Mouse (Mus musculus): ENCODE data around the gene Arvcf. TPM values are rescaled to one million over a fixed set of nuclear protein-coding genes. Genes with fewer than 3 reads are reported as not detected.

The Arvcf gene
- 2.6 TPM in 1 of 2 replicates, not detected in the other for polyA plus RNA-seq (2012; ENCODE audit: insufficient read depth, low replicate concordance)

DNA sequence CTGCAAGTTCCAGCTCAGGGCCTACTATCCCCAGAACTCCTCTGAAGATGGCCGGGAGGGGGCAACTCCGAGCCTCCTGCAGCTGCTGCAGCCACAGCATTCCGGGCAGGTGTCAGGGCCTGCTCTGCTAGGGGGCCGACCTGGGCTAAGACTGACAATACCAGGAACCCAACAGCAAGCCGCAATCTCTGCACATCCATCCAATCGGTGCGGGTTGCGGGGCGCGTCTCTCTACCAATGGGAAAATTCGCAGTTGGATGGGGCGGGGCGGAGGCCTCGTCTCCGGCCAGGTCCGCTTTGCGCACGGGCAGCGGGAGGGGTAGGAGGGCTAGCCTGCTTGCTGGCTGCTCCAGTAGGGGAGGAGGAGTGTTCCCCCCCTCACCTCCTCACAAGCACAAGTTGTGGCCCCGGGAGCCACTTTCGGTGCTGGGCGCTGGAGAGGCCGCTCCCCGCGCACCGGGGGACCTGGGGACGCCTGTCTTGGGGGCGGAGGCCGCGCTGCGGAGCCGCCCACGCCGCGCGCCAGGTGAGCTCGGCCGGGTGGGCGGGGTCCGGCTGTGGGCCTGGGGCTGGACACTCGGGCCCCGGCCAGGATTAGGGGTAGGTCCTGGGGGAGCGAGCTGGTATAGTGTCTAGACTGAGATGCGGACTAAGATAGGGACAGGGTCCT is at the start of gene Arvcf, which contains the start of gene Tango2:
Arvcf (plus strand) TSS at position 252 of the 670 bp plus-strand sequence.
Tango2 (minus strand) TSS at position 173 of the 670 bp plus-strand sequence.
- H3K36me3 ChIP-seq (replicated peaks; ENCODE audit: low read length) = no peaks in the 10 kb centered on the region
- H3K27me3 ChIP-seq (replicated peaks) = peaks cover 68% of the 10 kb centered on the region
- H3K9me3 ChIP-seq = no peaks in the 10 kb centered on the region
- H3K4me1 ChIP-seq = peaks cover 69% of the 10 kb centered on the region
- TF ChIP-seq GATA1 (IDR thresholded peaks at IDR 0.05; ENCODE audit: borderline replicate concordance, low read length) (no peak), FLI1 (IDR thresholded peaks at IDR 0.05; ENCODE audit: low read length) (no peak)
- peak within 1 kb of the TSS; percentile 89 for H3K4me3 ChIP-seq (replicated peaks)

DNA sequence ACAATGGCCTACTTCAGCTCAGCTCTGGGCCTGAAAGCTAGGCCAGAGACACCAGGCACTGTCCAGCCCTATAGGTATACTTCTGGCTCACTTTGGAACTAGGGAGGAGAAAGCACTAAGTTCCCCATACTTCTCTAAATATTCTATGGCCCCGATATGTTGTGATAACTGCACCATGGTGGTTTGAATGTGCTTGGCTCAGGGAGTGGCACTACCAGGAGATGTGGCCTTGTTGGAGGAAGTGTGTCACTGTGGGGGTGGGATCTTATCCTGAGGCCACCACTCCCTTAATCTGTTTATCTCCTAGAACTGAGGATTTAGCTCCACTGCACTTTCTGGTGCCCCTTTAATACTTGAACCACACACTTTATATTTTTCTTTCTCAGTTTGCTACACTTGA is 39.8 kb upstream of the Arvcf start:
- TF ChIP-seq GATA1 (IDR thresholded peaks at IDR 0.05; ENCODE audit: borderline replicate concordance, low read length) = no peak
- TF ChIP-seq FLI1 (IDR thresholded peaks at IDR 0.05; ENCODE audit: low read length) = no peak
- no peaks in the 10 kb centered on the region for H3K9me3 ChIP-seq
- peaks cover 28% of the 10 kb centered on the region for H3K4me1 ChIP-seq
- no peaks in the 10 kb centered on the region for H3K27me3 ChIP-seq (replicated peaks)
- H3K36me3 ChIP-seq (replicated peaks; ENCODE audit: low read length) = peaks cover 94% of the 10 kb centered on the region
- no peak overlapping the region for H3K4me3 ChIP-seq (replicated peaks)

DNA sequence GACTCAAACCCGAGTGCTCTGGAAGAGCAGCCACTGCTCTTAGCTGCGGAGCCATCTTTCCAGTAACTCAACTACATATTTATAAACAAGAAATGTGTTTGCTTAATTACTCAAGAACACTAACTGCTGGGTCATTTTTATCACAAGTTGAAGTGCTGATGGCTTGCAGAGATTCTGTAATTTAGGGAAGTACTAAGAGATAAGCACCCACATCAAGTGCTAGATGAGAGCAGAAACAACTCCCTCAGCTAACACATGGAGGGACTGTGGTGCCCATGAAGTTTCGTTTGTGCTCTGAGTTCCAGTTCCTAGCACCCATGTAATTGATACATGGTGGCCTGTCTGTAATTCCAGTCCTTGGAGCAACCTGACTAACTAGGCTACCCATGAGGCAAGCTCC is 29.0 kb upstream of the Arvcf start:
- no peaks in the 10 kb centered on the region for H3K27me3 ChIP-seq (replicated peaks)
- no peaks in the 10 kb centered on the region for H3K9me3 ChIP-seq
- H3K4me3 ChIP-seq (replicated peaks) = no peak overlapping the region
- TF ChIP-seq FLI1 (IDR thresholded peaks at IDR 0.05; ENCODE audit: low read length) (no peak), GATA1 (IDR thresholded peaks at IDR 0.05; ENCODE audit: borderline replicate concordance, low read length) (no peak)
- H3K4me1 ChIP-seq = peaks cover 8% of the 10 kb centered on the region; the same call in 1 of the 2 replicates
- peaks cover 90% of the 10 kb centered on the region for H3K36me3 ChIP-seq (replicated peaks; ENCODE audit: low read length)

DNA sequence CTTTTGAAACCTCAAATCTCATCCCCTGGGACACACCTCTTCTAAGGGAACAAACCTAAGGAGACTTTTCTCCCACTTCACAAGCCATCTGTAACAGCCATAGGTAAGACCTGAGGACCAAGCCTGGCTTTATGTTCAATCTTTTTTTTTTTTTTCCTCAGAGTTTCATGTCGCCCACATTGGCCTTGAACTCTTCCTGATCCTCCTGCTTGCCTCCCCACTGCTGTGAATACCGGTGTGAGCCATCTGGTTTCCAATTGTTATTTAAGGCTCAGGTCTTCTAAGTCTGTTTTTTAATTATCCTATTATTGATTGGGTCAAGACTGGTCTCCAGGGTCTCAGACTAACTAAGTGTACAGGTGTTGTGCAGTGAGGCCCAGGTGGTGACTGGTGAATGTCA is 26.5 kb upstream of the Arvcf start:
- Histone ChIP-seq H3K27me3 (replicated peaks) (no peaks in the 10 kb centered on the region), H3K4me1 (peaks cover 15% of the 10 kb centered on the region; the same call in 1 of the 2 replicates), H3K36me3 (replicated peaks; ENCODE audit: low read length) (peaks cover 95% of the 10 kb centered on the region), H3K4me3 (replicated peaks) (no peak overlapping the region), H3K9me3 (no peaks in the 10 kb centered on the region)
- TF ChIP-seq GATA1 (IDR thresholded peaks at IDR 0.05; ENCODE audit: borderline replicate concordance, low read length) (no peak), FLI1 (IDR thresholded peaks at IDR 0.05; ENCODE audit: low read length) (no peak)

DNA sequence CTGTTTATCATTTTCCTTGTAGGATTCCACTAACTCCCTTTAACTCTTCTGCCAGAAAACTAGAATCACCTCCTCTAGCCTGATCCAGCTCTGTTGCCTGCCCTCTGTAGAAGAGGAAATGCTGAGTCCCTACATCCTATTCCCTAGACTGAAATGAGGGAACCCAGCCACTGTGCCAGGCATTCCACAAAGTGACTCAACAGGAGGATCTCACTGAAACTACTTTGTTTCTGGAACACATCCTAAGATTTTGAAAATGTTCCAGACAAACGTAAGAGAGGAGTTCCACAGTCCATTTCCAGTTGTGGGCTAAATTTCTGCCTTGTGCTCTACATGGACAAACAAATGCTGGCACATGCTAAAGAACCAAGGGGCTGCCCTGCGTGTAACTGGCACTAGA is 24.5 kb upstream of the Arvcf start:
- Histone ChIP-seq H3K9me3 (no peaks in the 10 kb centered on the region), H3K4me3 (replicated peaks) (no peak overlapping the region), H3K4me1 (peaks cover 27% of the 10 kb centered on the region), H3K36me3 (replicated peaks; ENCODE audit: low read length) (peaks cover 91% of the 10 kb centered on the region), H3K27me3 (replicated peaks) (no peaks in the 10 kb centered on the region)
- TF ChIP-seq GATA1 (IDR thresholded peaks at IDR 0.05; ENCODE audit: borderline replicate concordance, low read length) = no peak
- TF ChIP-seq FLI1 (IDR thresholded peaks at IDR 0.05; ENCODE audit: low read length) = no peak

DNA sequence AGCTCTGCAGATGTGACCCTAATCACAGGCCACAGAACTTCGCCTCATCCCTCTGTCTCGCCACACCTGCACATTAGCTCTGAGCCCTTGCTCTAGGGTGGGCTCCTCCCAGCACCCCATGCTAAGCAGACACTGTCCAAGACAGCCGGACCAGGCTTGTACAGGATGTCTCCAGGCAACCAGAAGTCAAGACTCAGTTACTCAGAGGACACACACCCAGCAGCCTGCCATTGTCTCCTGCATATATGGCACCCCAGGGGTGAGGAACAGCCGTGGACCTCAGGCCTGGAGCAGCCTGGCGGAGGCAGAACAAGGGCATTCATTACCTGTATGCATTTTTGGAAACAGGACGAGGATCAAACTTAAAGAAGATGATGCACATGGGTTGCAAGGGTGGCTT is 24.0 kb upstream of the Arvcf start:
- H3K4me1 ChIP-seq = peaks cover 32% of the 10 kb centered on the region
- H3K36me3 ChIP-seq (replicated peaks; ENCODE audit: low read length) = peaks cover 91% of the 10 kb centered on the region
- H3K9me3 ChIP-seq = no peaks in the 10 kb centered on the region
- TF ChIP-seq FLI1 (IDR thresholded peaks at IDR 0.05; ENCODE audit: low read length) = no peak
- no peak for TF ChIP-seq GATA1 (IDR thresholded peaks at IDR 0.05; ENCODE audit: borderline replicate concordance, low read length)
- no peak overlapping the region for H3K4me3 ChIP-seq (replicated peaks)
- no peaks in the 10 kb centered on the region for H3K27me3 ChIP-seq (replicated peaks)

DNA sequence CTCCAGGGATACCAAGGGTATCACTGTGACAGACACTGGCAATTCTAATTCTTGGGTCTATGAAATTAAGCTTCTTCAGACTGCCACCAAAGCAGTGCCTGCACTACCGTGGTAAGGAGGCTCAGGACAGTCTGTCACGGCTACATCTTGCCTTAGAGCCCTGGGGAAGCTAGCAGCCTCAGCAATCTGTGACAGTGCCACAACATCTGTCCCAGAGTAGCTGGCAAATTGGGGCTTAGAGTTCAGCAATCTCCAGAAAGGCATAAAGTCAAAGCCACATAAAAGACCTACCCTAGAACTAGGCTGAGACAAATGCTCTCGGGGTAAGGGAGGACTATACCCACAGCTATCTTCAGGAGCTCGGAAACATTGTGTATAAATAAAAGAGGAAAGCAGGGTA is 22.2 kb upstream of the Arvcf start:
- no peak for TF ChIP-seq FLI1 (IDR thresholded peaks at IDR 0.05; ENCODE audit: low read length)
- no peak for TF ChIP-seq GATA1 (IDR thresholded peaks at IDR 0.05; ENCODE audit: borderline replicate concordance, low read length)
- H3K4me3 ChIP-seq (replicated peaks) = no peak overlapping the region
- H3K27me3 ChIP-seq (replicated peaks) = no peaks in the 10 kb centered on the region
- H3K4me1 ChIP-seq = peaks cover 49% of the 10 kb centered on the region
- H3K9me3 ChIP-seq = no peaks in the 10 kb centered on the region
- H3K36me3 ChIP-seq (replicated peaks; ENCODE audit: low read length) = peaks cover 92% of the 10 kb centered on the region

DNA sequence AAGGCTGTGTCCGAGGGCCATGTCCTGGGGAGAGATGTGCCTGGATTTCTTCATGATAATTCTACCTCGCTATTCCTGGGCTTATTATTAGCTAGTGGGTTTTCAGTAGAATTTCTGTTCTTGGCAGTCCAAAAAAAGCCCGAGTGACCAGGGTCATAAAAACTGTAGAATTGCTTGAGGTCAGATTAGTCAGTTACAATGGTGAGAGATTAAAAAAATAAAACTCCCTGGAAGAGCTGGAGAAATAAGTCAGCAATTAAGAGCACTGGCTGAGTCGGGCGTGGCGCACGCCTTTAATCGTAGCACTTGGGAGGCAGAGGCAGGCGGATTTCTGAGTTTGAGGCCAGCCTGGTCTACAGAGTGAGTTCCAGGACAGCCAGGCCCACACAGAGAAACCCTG is 20.0 kb upstream of the Arvcf start:
- no peak overlapping the region for H3K4me3 ChIP-seq (replicated peaks)
- no peaks in the 10 kb centered on the region for H3K9me3 ChIP-seq
- H3K4me1 ChIP-seq = peaks cover 52% of the 10 kb centered on the region
- TF ChIP-seq FLI1 (IDR thresholded peaks at IDR 0.05; ENCODE audit: low read length) (no peak), GATA1 (IDR thresholded peaks at IDR 0.05; ENCODE audit: borderline replicate concordance, low read length) (no peak)
- peaks cover 91% of the 10 kb centered on the region for H3K36me3 ChIP-seq (replicated peaks; ENCODE audit: low read length)
- H3K27me3 ChIP-seq (replicated peaks) = no peaks in the 10 kb centered on the region

DNA sequence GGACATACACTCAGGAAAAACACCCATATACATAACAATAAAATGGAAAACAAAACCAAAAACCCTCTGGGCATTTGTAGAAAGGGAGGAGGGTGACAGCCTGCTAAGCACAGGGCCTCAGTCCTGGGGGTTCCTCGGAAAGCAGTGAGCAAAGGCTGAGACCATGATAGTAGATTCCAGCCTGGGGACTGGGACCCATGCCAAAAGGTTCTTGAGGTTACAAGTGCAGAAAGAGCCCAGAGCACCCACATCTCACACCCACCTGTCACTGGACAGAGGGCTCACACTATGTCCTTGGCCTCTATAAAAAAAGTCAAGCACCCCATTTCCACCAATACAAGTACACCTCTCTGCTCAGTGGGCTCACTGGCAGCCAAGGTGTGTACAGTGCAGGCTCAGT is 19.5 kb upstream of the Arvcf start:
- Histone ChIP-seq H3K4me1 (peaks cover 54% of the 10 kb centered on the region), H3K4me3 (replicated peaks) (no peak overlapping the region)

DNA sequence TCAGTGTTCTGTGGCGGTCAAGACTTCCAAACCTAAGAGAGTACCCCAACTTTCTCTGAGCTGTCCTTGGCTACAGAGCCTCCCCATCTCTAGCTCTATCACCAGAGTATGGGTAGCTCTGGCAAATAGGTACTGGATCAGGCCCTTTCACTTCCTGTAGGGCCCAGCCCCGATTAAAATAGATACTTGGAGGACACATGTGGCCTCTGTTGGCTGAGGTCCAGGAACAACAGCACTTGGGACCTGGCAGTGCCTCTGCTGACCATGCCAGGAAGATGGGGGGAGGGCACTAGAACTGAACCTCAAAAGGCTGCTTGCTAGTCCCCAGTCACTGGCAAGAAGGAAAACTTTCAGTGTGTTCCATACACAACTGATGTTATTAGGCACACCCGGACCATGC is 14.0 kb upstream of the Arvcf start:
- H3K4me3 ChIP-seq (replicated peaks) = no peak overlapping the region
- no peak for TF ChIP-seq GATA1 (IDR thresholded peaks at IDR 0.05; ENCODE audit: borderline replicate concordance, low read length)
- no peak for TF ChIP-seq FLI1 (IDR thresholded peaks at IDR 0.05; ENCODE audit: low read length)
- H3K9me3 ChIP-seq = peaks cover 9% of the 10 kb centered on the region; the same call in 1 of the 2 replicates
- no peaks in the 10 kb centered on the region for H3K27me3 ChIP-seq (replicated peaks)
- H3K36me3 ChIP-seq (replicated peaks; ENCODE audit: low read length) = peaks cover 95% of the 10 kb centered on the region
- H3K4me1 ChIP-seq = peaks cover 54% of the 10 kb centered on the region

More for the DNA sequence above, 19.5 kb upstream of the Arvcf start:
- H3K9me3 ChIP-seq = no peaks in the 10 kb centered on the region
- H3K36me3 ChIP-seq (replicated peaks; ENCODE audit: low read length) = peaks cover 91% of the 10 kb centered on the region
- no peaks in the 10 kb centered on the region for H3K27me3 ChIP-seq (replicated peaks)
- TF ChIP-seq FLI1 (IDR thresholded peaks at IDR 0.05; ENCODE audit: low read length) = no peak
- no peak for TF ChIP-seq GATA1 (IDR thresholded peaks at IDR 0.05; ENCODE audit: borderline replicate concordance, low read length)
